Mouse (Mus musculus) G1E (cell line): Measurements from ENCODE around the gene Il17re.

Experiments
- CTCF ChIP-seq: IDR thresholded peaks from 2 replicates; pipeline ENCODE4 v1.5.1; 2012; ENCODE audit warnings: low read depth, low read length, inconsistent platforms, mixed read lengths
- GATA1 ChIP-seq: IDR thresholded peaks from 2 replicates; pipeline ENCODE4 v1.6.1; 2012; ENCODE audit warnings: borderline replicate concordance, low read length, inconsistent platforms, mixed read lengths
- POLR2AphosphoS5 ChIP-seq: IDR thresholded peaks from 2 replicates; pipeline ENCODE4 v1.6.1; 2012; ENCODE audit warnings: low read depth, low read length, inconsistent platforms; ENCODE audit not compliant: insufficient replicate concordance

DNA sequence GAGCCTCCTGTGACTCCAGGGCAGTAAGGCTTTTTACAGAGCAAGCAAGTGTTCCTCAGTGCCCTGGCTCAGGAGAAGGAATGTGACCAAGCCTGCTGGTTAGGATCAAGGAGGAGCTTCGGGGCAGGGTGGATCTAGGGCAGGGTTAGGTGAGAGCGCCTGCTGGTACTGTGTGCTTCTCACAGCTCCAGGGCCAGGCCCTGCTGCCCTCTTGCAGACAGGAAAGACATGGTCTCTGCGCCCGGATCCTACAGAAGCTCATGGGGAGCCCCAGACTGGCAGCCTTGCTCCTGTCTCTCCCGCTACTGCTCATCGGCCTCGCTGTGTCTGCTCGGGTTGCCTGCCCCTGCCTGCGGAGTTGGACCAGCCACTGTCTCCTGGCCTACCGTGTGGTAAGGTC is 351 bp downstream of the Il17re start:
- TF ChIP-seq CTCF, result no peak
- no peak for TF ChIP-seq POLR2AphosphoS5
- no peak for TF ChIP-seq GATA1
